Mouse (Mus musculus) adipose tissue, adult 10 weeks (tissue): ENCODE measurements around the gene Ncln. TPM values are rescaled to one million over a fixed set of nuclear protein-coding genes. Genes with fewer than 3 reads are reported as not detected.

Source experiments
- polyA plus RNA-seq: library from polyadenylated mRNA; stranded (reverse); fragments of 350-450 nt; fragmentation: Illumina TruSeq; extraction: RNeasy Lipid Tissue Mini Kit (QIAGEN cat#74804); gene quantifications from one replicate; pipeline ENCODE4 v1.2.3, GENCODE M21; 2014; ENCODE audit warnings: low read depth, low replicate concordance

The Ncln gene
- 50.8 TPM for polyA plus RNA-seq

DNA sequence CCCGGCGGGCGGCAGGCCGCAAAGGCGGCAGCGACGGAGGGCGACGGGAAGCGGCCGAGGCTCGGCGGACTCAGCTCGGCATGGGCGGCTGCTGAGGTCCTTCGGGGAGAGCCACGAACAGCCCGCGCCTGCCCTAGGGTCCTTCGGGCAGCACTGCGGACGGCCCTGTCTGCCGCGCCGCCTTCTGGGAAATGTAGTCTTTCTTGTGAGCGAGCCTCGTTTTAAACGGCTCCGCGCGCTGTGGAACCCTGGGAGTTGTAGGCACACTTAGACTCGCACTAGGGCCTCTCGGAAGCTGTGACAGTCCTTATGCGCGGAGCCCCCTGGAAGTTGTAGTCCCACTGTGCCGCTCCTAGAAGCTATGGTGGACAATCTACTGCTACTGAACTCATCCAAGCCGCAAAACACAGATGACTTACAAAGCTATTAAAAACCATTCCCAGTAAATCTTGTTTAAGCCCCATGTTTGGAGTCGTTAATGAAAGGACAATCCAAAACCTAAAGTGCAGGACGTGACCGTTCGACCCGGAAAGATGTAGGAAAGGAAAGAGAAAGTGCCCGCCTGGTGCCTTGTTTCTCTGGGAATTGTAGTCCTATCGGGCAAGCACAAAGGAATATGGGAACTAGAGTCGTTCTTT, at the start of gene Ncln:
Gene Ncln, minus strand, starts transcription at position 129 of the 638 bp plus-strand sequence.

DNA sequence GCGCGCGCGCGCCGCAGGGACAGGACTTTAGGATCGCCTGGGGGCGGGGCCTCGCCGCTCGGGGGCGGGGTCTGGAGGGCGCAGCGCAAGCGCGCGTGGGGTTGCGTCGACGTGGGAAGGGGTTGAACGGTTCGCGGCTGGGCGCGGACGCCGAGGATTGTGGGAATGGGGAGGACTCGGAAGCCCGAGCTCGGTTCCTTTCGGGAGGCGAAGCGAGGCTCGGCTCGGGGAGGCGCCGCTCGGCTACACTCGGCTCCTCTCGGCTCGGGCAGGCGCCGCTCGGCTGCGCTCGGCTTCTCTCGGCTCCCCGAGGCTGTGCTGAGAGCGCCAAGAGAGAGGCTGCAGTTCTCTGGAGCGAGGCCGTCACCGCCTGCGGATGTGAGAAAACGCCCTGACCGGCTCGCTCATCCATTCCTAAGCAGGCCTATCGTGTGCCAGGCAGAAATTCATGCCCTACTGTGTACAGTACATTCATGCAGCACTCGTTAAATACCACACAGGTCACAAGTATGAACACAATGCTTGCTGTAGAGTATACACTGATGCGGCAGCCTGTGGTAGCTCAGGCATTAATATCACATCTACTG, 49.1 kb upstream of the Ncln start, which contains the start of gene Gna11:
Gene Gna11, minus strand, starts transcription at position 30 of the 587 bp plus-strand sequence.

GRCm38 (mm10) chr10:81524051-81524605, 27.9 kb upstream of the Ncln start, which contains the start of gene Gna15:
TSS of gene Gna15 (minus strand) at chr10:81524225.

DNA sequence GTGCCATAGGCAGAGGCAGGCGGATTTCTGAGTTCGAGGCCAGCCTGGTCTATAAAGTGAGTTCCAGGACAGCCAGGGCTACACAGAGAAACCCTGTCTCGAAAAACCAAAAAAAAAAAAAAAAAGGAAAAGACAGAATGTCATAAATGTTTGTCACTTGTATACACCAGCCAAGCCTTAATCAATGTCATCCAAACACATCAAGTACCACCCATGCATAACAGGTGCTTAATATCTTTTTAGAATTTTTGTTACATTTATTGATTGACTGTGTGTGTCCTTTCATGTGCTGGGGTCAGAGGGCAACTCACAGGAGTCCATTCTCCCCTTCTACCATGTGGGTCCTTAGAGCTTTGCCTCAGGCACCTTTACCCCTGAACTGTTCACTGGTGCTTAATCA, 3.8 kb upstream of the Ncln start, which contains the start of gene S1pr4:
Gene S1pr4, minus strand, starts transcription at position 101 of the 400 bp plus-strand sequence.

DNA sequence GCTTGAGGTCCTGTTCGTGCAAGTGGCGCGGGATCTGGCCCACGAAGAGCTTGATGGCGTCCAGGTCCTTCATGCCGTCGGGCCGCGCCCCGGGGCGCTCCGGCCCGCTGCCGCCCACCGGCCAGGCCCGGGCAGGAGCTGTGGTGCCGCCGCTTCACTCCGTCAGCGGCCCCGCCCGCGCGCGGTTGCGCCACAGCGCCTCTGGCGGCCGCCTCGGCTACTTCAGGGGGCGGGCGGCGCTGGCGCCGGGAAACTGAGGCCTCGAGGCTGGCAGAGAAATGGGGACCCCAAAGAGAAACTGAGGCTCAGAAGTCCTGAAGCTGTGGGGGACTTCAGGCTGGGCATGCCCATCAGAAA, 13.7 kb downstream of the Ncln start, which contains the start of gene Celf5:
Gene Celf5, minus strand, starts transcription at position 177 of the 357 bp plus-strand sequence.

GRCm38 (mm10) chr10:81455181-81455895, 40.9 kb downstream of the Ncln start, which contains the start of gene Nfic:
TSS of gene Nfic (minus strand) at chr10:81455635.

Other genes starting within 250 kb of the Ncln start
- 2.8 TPM for gene Matk, start 243.5 kb downstream of the Ncln start, polyA plus RNA-seq
- gene Mrpl54, start 229.5 kb downstream of the Ncln start, polyA plus RNA-seq: 87.0 TPM
- gene Apba3, start 229.4 kb downstream of the Ncln start, polyA plus RNA-seq: 47.8 TPM
- gene Tjp3, start 204.8 kb downstream of the Ncln start, polyA plus RNA-seq: 24.4 TPM
- 44.2 TPM for gene Pip5k1c, start 203.4 kb downstream of the Ncln start, polyA plus RNA-seq
- 18.5 TPM for gene Cactin, start 175.3 kb downstream of the Ncln start, polyA plus RNA-seq
- gene Tbxa2r, start 167.7 kb downstream of the Ncln start, polyA plus RNA-seq: 2.7 TPM
- gene Gipc3, start 153.1 kb downstream of the Ncln start, polyA plus RNA-seq: 1.1 TPM
- 63.1 TPM for gene Hmg20b, start 145.9 kb downstream of the Ncln start, polyA plus RNA-seq
- gene Mfsd12, start 138.9 kb downstream of the Ncln start, polyA plus RNA-seq: 22.3 TPM
- gene 4930404N11Rik, start 130.6 kb downstream of the Ncln start, polyA plus RNA-seq: 2.1 TPM
- gene Fzr1, start 117.9 kb downstream of the Ncln start, polyA plus RNA-seq: 22.5 TPM
- gene Dohh, start 112.0 kb downstream of the Ncln start, polyA plus RNA-seq: 66.8 TPM
- 2.8 TPM for gene Gm48551, start 111.9 kb downstream of the Ncln start, polyA plus RNA-seq
- 1.7 TPM for gene Gm48552, start 107.4 kb downstream of the Ncln start, polyA plus RNA-seq
- gene Smim24, start 103.3 kb downstream of the Ncln start, polyA plus RNA-seq: 53.6 TPM
- 48.7 TPM for gene Nfic, start 40.8 kb downstream of the Ncln start, polyA plus RNA-seq
- 1.2 TPM for gene Celf5, start 13.7 kb downstream of the Ncln start, polyA plus RNA-seq
- 0.93 TPM for gene S1pr4, start 3.7 kb upstream of the Ncln start, polyA plus RNA-seq
- 2.9 TPM for gene Gna15, start 27.8 kb upstream of the Ncln start, polyA plus RNA-seq
- 118 TPM for gene Gna11, start 48.8 kb upstream of the Ncln start, polyA plus RNA-seq
- 286 TPM for gene Aes, start 63.1 kb upstream of the Ncln start, polyA plus RNA-seq
- 45.0 TPM for gene Tle2, start 78.2 kb upstream of the Ncln start, polyA plus RNA-seq
- 15.3 TPM for gene Tle6, start 104.7 kb upstream of the Ncln start, polyA plus RNA-seq
- 3.6 TPM for gene BC025920, start 109.9 kb upstream of the Ncln start, polyA plus RNA-seq
- 18.6 TPM for gene Sirt6, start 131.4 kb upstream of the Ncln start, polyA plus RNA-seq
- 21.9 TPM for gene Ankrd24, start 132.1 kb upstream of the Ncln start, polyA plus RNA-seq
- gene Gm10778, start 152.7 kb upstream of the Ncln start, polyA plus RNA-seq: 3.5 TPM
- gene Zfp433, start 208.4 kb upstream of the Ncln start, polyA plus RNA-seq: 4.7 TPM